Mouse (Mus musculus) spleen, adult 2 months (tissue): ENCODE data around the gene Iqsec3. TPM values are rescaled to one million over a fixed set of nuclear protein-coding genes. Genes with fewer than 3 reads are reported as not detected.

Experiments
- DNase-seq, 2 experiments: peaks; one replicate each; pipeline versions ENCODE4 v3.0.0 to v3.0.0-alpha.2; 2012 to 2021; ENCODE audit warnings: low spot score in 2 of 2, low read depth in 1 of 2
- H3K27ac ChIP-seq: fragments of 200-500 bp; 2 replicates; pipeline ENCODE4 v1.5.1; 2012; ENCODE audit warnings: low read length, inconsistent platforms; ENCODE audit not compliant: insufficient read depth
- H3K27me3 ChIP-seq: fragments of 200-500 bp; 2 replicates; pipeline ENCODE4 v1.6.1; 2012; ENCODE audit warnings: mild to moderate bottlenecking, moderate library complexity, low read length, inconsistent platforms; ENCODE audit not compliant: control insufficient read depth, insufficient read depth
- H3K36me3 ChIP-seq: fragments of 200-500 bp; 2 replicates; pipeline ENCODE4 v1.6.1; 2012; ENCODE audit warnings: mild to moderate bottlenecking, low read length, inconsistent platforms; ENCODE audit not compliant: control insufficient read depth, insufficient read depth
- H3K4me1 ChIP-seq: fragments of 200-500 bp; 2 replicates; pipeline ENCODE4 v1.6.1; 2011; ENCODE audit warnings: inconsistent platforms; ENCODE audit not compliant: control insufficient read depth, insufficient read depth, insufficient read length
- H3K4me3 ChIP-seq: fragments of 200-500 bp; 2 replicates; pipeline ENCODE4 v1.5.1; 2011; ENCODE audit warnings: mild to moderate bottlenecking, inconsistent platforms; ENCODE audit not compliant: insufficient read depth, insufficient read length; ENCODE audit errors: extremely low read depth
- CTCF ChIP-seq: fragments of 200-500 bp; IDR thresholded peaks from 2 replicates; pipeline ENCODE4 v1.5.1; 2011; ENCODE audit warnings: mild to moderate bottlenecking, inconsistent platforms; ENCODE audit not compliant: insufficient read depth, insufficient read length, insufficient replicate concordance; ENCODE audit errors: extremely low read depth
- POLR2A ChIP-seq: fragments of 200-500 bp; IDR thresholded peaks from 2 replicates; pipeline ENCODE4 v1.6.1; 2011; ENCODE audit warnings: low read depth, low read length, inconsistent platforms
- WGBS: fragments of 180-500 bp; shearing (Covaris S2); methylation state at CpG from one replicate; pipeline ENCODE4 v1.1.7; 2018; 5-methylcytosine and 5-hydroxymethylcytosine counted together
- polyA plus RNA-seq: library from polyadenylated mRNA; depleted of rRNA; stranded (reverse); fragments of >200 nt; gene quantifications from 2 replicates; pipeline ENCODE4 v1.2.3, GENCODE M21; 2012

Gene Iqsec3
- polyA plus RNA-seq, 1 experiment: not detected

- Histone ChIP-seq H3K27ac (no peak overlapping the region), H3K4me3 (no peak overlapping the region), H3K36me3 (no peaks in the 10 kb centered on the region), H3K4me1 (no peaks in the 10 kb centered on the region), H3K27me3 (no peaks in the 10 kb centered on the region)
- TF ChIP-seq POLR2A: no peak
- TF ChIP-seq CTCF: no peak
- 88% methylated on average over 3 of the region's 3 CpGs for WGBS
- DNase-seq: no peak
Observed at GRCm38 (mm10) chr6:121510381-121510780, 36.9 kb upstream of the Iqsec3 start.

- Histone ChIP-seq H3K36me3 (no peaks in the 10 kb centered on the region), H3K27me3 (no peaks in the 10 kb centered on the region), H3K4me1 (no peaks in the 10 kb centered on the region), H3K4me3 (no peak overlapping the region), H3K27ac (no peak overlapping the region)
- 76% methylated on average over 7 of the region's 7 CpGs for WGBS
- no peak for DNase-seq
- TF ChIP-seq CTCF (no peak), POLR2A (no peak)
Observed at GRCm38 (mm10) chr6:121509871-121510270, 36.4 kb upstream of the Iqsec3 start.

- 80% methylated on average over 5 of the region's 5 CpGs for WGBS
- no peak for DNase-seq
- H3K27me3 ChIP-seq: no peaks in the 10 kb centered on the region
- TF ChIP-seq POLR2A: no peak
- no peak for TF ChIP-seq CTCF
- H3K4me3 ChIP-seq: no peak overlapping the region
- H3K4me1 ChIP-seq: no peaks in the 10 kb centered on the region
- no peak overlapping the region for H3K27ac ChIP-seq
- H3K36me3 ChIP-seq: no peaks in the 10 kb centered on the region
Observed at GRCm38 (mm10) chr6:121508266-121508665, 34.8 kb upstream of the Iqsec3 start.

GRCm38 (mm10) chr6:121501044-121501638 lies 27.7 kb upstream of the Iqsec3 start:
- H3K27me3 ChIP-seq: no peaks in the 10 kb centered on the region
- 80% methylated on average over 3 of the region's 3 CpGs for WGBS
- H3K36me3 ChIP-seq: no peaks in the 10 kb centered on the region
- TF ChIP-seq CTCF: no peak
- no peak for TF ChIP-seq POLR2A
- no peak for DNase-seq
- no peak overlapping the region for H3K4me3 ChIP-seq
- no peak overlapping the region for H3K27ac ChIP-seq
- H3K4me1 ChIP-seq: no peaks in the 10 kb centered on the region

GRCm38 (mm10) chr6:121499856-121500255 lies 26.4 kb upstream of the Iqsec3 start:
- no peak for DNase-seq
- whole genome bisulfite sequencing: 84% methylated on average over 3 of the region's 3 CpGs
- no peak overlapping the region for H3K4me3 ChIP-seq
- no peaks in the 10 kb centered on the region for H3K36me3 ChIP-seq
- H3K27me3 ChIP-seq: no peaks in the 10 kb centered on the region
- H3K27ac ChIP-seq: no peak overlapping the region
- no peaks in the 10 kb centered on the region for H3K4me1 ChIP-seq
- TF ChIP-seq POLR2A (no peak), CTCF (no peak)

- H3K4me1 ChIP-seq: no peaks in the 10 kb centered on the region
- no peak overlapping the region for H3K4me3 ChIP-seq
- no peak for TF ChIP-seq POLR2A
- no peak for TF ChIP-seq CTCF
- no peaks in the 10 kb centered on the region for H3K27me3 ChIP-seq
- no peak overlapping the region for H3K27ac ChIP-seq
- 27% methylated on average over 9 of the region's 9 CpGs for WGBS
- no peaks in the 10 kb centered on the region for H3K36me3 ChIP-seq
- DNase-seq: no peak
Observed at GRCm38 (mm10) chr6:121498819-121499535, 25.5 kb upstream of the Iqsec3 start.

- no peak for TF ChIP-seq POLR2A
- TF ChIP-seq CTCF: no peak
Observed at GRCm38 (mm10) chr6:121495606-121496005, 22.1 kb upstream of the Iqsec3 start.

More at GRCm38 (mm10) chr6:121495606-121496005, 22.1 kb upstream of the Iqsec3 start:
- Histone ChIP-seq H3K4me1 (no peaks in the 10 kb centered on the region), H3K27me3 (no peaks in the 10 kb centered on the region), H3K27ac (no peak overlapping the region), H3K4me3 (no peak overlapping the region), H3K36me3 (no peaks in the 10 kb centered on the region)
- 72% methylated on average over 7 of the region's 7 CpGs for WGBS
- no peak for DNase-seq
